Mouse (Mus musculus) embryonic fibroblast, embryonic 13.5 days (primary cell): ENCODE measurements around the gene Fhad1.

Experiments used
- CTCF ChIP-seq: IDR thresholded peaks from 2 replicates; pipeline ENCODE4 v1.5.1; 2011; ENCODE audit warnings: mild to moderate bottlenecking, control low read depth, low read length, moderate library complexity, borderline replicate concordance; ENCODE audit not compliant: insufficient read depth
- POLR2A ChIP-seq: IDR thresholded peaks from 2 replicates; pipeline ENCODE4 v1.6.1; 2011; ENCODE audit warnings: low read depth, mild to moderate bottlenecking, control low read depth, low read length, moderate library complexity

DNA sequence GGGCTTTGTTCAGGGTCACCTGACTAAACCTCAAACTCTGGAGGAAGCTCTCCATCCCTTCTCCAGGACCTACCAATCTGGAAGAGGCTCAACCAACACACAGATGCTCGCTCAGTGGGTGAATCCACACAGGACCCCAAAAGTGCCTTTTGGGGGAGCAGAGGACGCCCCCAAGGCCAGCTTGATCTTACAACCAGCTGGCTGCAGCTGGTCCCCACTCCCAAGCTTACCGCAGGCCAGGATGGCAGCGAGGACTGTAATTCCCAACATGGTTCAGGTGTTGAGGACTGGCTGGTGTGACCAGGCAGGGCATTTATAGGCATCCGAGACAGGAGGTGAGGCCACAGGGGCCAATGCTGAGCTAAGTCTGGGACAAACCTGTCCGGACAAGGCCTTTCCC is 168.9 kb downstream of the Fhad1 start, which contains the start of gene Ctrc:
- TF ChIP-seq POLR2A (no peak), CTCF (no peak)
